Mouse (Mus musculus): ENCODE results near the gene Spo11. TPM values are rescaled to one million over a fixed set of nuclear protein-coding genes. Genes with fewer than 3 reads are reported as not detected.

Gene Spo11
- total RNA-seq, 2 experiments from 2014 or later, result 0.44 to 0.74 TPM

GRCm38 (mm10) chr2:172999630-173000284 is 22.3 kb downstream of the Spo11 start, which contains the start of gene Rae1:
TSS of gene Rae1 (plus strand) at chr2:173000117.
- DNase-seq, result peak; percentile 99
- intact Hi-C loops (cut with DNase I), result loop anchor here (2.0 to 5.0 kb wide), 3 partner anchors 47 to 522 kb away; no protein-coding TSS in a partner anchor

GRCm38 (mm10) chr2:173000285-173000652 is 22.8 kb downstream of the Spo11 start:
- intact Hi-C loops (cut with DNase I), result loop anchor here (5.0 kb wide), 1 partner anchor 87 kb away; no protein-coding TSS in a partner anchor
- DNase-seq, result peak; percentile 62

GRCm38 (mm10) chr2:173000921-173001320 is 23.4 kb downstream of the Spo11 start:
- intact Hi-C loops (cut with DNase I), result loop anchor here (5.0 kb wide), 1 partner anchor 86 kb away; no protein-coding TSS in a partner anchor
- DNase-seq, result no peak

DNA sequence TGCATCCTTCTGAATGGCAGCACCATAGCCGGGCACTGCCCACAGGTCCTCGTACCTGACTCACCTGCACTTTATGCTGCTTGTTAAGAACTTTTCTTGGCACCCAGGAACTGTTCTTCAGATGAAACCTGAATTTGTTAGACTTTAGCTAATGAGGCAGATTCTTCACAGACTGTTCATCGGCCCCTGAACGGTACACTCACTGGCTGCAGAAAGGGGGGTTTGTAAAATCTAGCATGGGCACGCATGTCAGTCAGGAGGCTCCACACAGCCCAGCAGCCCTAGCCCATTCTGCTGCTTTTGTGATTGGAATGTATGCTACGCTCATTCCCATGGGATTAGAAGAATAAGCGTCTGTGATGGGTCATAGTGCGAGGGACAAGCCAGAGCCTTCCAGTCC is 26.2 kb downstream of the Spo11 start:
- no peak for DNase-seq
- intact Hi-C loops (cut with DNase I), result loop anchor here (5.0 kb wide), 1 partner anchor 84 kb away; no protein-coding TSS in a partner anchor

- intact Hi-C loops (cut with DNase I), result no loop called here
- DNase-seq, result no peak
Measured at GRCm38 (mm10) chr2:173010220-173010717, 32.8 kb downstream of the Spo11 start.

GRCm38 (mm10) chr2:173011440-173011839 is 33.9 kb downstream of the Spo11 start:
- DNase-seq, result no peak
- intact Hi-C loops (cut with DNase I), result no loop called here

DNA sequence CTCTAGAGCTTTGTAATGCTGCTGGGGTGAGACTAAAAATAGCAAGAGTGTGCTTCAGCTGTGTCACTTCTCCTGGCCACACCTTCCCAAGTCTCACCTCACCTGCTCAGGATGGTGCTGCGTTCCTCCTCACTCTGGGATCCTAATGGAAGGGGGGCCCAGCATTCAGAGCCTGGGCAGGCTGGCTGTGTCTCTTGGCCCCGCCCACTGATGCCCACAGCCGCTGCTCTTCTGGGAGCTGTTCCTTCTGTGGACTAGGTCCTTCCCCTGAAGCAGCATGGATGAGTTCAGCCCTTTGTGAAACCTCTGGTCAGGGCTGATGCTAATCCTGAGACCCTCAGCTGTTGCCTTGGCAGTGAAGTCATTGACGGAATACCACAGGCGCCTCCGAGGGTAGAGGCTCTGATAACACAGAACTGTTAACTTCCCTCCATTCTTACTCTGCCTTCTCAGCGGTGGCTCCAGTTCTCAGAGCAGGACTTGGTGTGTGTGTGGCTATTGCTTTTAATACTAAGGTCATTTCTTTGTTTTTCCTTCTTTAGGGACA is 37.3 kb downstream of the Spo11 start:
- intact Hi-C loops (cut with DNase I), result no loop called here
- no peak for DNase-seq

GRCm38 (mm10) chr2:173017940-173018339 is 40.4 kb downstream of the Spo11 start:
- intact Hi-C loops (cut with DNase I), result no loop called here

GRCm38 (mm10) chr2:173018618-173019017 is 41.1 kb downstream of the Spo11 start:
- no peak for DNase-seq
- intact Hi-C loops (cut with DNase I), result no loop called here

More at GRCm38 (mm10) chr2:173017940-173018339, 40.4 kb downstream of the Spo11 start:
- no peak for DNase-seq

- intact Hi-C loops (cut with DNase I), result no loop called here
- no peak for DNase-seq
Measured at GRCm38 (mm10) chr2:173019322-173019721, 41.8 kb downstream of the Spo11 start.

DNA sequence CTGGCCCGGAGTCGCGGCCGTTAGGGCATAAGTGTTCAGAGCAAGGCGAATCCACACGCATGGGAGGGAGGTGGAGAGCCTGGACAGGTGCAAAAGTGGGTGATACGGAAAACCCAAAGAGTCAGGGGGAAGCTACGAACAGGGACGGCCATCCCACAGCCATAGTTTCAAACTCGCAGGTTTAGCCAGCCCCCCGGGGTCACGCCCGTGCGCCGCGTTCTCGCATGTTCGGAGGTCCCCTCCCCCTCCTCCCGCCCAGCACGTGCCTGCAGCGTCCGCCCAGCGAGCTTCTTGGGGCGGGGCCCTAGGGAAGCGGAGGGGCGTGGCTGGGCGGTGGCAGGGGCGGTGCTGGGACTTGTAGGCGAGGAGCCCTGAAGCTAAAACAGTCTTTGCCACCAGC is 42.3 kb downstream of the Spo11 start:
- intact Hi-C loops (cut with DNase I), result no loop called here
- DNase-seq, result peak; percentile 85

DNA sequence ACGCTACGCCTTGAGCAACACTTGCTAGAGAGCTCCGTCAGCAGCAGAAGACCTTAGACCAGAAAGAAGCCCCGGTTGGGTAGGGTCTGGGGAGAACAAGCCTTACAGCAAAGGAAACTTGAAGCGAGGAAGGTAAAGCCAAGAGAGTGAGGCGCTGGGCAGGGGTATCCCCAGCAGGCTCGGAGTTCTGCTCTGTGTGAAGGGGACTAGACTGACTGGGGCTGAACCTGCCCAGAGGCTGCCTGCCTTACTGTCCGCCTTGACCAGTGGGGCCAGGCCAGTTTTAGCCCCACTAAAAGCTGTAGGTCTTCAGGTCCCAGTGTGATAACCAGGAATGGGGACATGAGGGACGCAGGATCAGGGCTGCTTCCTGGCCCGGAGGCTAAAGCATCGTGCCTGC is 42.9 kb downstream of the Spo11 start, which contains the start of gene Rbm38:
Rbm38 (plus strand) TSS at position 69 of the 400 bp plus-strand sequence.
- DNase-seq, result no peak
- intact Hi-C loops (cut with DNase I), result no loop called here

- peak; percentile 96 for DNase-seq
- intact Hi-C loops (cut with DNase I), result no loop called here
Measured at GRCm38 (mm10) chr2:173021633-173022055, 44.1 kb downstream of the Spo11 start.

DNA sequence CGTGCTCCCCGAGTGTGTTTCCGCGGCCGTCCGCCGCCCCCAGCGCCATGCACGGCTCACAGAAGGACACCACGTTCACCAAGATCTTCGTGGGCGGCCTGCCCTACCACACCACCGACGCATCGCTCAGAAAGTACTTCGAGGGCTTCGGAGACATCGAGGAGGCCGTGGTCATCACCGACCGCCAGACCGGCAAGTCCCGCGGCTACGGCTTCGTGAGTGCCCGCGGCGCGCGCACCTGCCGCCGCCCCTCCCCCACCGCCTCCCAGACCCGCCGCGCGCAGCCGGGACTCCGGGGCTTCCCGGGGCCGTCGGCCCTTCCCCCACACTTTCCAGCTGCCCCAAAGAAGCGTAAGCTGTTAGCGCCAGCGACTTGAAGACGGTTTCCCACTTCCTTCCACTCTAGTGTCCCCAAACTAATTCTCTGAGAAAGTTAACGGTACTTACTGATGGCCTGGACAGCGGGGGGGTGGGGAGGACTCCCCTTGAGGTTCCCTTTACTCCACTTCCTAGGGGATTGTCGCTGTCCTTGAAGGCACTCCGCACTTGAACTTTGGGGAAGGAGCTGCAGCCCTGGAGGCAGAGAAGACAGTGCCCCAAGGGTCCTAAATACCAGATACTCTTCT is 44.7 kb downstream of the Spo11 start:
- intact Hi-C loops (cut with DNase I), result no loop called here
- DNase-seq, result peak; percentile 53

DNA sequence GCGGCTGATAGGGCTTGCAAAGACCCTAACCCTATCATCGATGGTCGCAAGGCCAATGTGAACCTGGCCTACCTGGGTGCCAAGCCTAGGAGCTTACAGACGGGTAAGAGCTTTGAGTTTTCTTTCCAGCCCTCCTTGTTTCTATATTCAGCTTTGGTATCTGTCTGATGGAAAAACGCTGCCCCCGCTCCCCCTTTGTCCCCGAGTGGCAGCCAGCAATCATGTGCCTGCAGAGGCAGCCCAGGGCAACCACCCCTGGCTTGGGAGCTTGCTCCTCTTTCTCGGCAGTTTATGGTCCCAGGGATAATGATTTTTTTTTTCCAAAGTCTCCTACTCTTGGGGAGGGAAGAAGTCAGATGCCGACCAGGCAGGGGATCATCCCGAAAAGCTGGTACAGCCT is 45.3 kb downstream of the Spo11 start:
- DNase-seq, result no peak
- intact Hi-C loops (cut with DNase I), result no loop called here

DNA sequence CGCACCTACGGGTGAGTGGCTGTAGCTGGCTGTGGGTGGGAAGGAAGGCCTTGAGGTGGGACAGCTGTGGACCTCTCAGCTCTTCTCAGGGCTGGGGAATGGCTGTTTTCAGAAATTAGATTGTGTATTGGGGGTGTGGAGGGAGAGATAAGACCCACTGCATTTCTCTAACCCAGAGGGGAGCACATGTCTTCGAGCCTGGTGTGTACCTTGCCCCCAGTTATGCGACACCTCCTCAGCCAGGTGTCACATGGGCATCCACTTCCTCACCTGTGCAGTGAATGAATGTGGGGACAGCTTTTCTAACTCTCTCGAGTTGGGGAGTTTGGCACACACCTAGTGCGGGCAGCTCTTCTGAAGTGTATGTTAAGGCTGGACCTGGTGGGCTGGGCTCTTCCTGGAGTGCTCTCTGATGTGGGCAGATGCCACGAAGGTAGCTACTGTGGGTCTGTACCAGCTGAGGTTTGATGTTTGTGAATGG is 45.9 kb downstream of the Spo11 start:
- intact Hi-C loops (cut with DNase I), result no loop called here
- no peak for DNase-seq

- intact Hi-C loops (cut with DNase I), result no loop called here
- no peak for DNase-seq
Measured at GRCm38 (mm10) chr2:173023966-173024365, 46.5 kb downstream of the Spo11 start.

DNA sequence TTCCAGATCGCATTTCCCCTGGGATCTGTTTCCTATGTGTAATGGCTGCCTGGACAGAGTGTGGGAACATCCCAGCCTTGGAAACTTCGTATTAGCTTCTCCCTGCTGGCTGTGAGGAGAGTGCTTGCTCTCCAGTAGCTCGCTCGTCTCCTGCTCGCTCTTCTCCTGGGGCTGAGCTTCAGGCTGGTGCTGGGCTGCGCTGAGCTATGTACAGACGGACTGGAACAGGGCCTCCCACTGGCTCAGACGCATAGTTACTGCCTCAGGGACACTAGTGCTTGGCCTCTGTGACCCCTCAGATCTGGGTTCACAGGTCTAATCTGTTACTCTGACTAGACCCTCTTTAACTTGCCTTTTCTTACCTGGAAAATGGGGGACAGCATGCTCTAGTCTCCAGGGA is 46.9 kb downstream of the Spo11 start:
- no peak for DNase-seq
- intact Hi-C loops (cut with DNase I), result no loop called here

- peak; percentile 62 for DNase-seq
- intact Hi-C loops (cut with DNase I), result no loop called here
Measured at GRCm38 (mm10) chr2:173024938-173025337, 47.4 kb downstream of the Spo11 start.

- intact Hi-C loops (cut with DNase I), result no loop called here
- DNase-seq, result no peak
Measured at GRCm38 (mm10) chr2:173026286-173026685, 48.8 kb downstream of the Spo11 start.

- intact Hi-C loops (cut with DNase I), result no loop called here
- DNase-seq, result no peak
Measured at GRCm38 (mm10) chr2:173026688-173027131, 49.2 kb downstream of the Spo11 start.

Data from left cerebral cortex, postnatal 4 days (tissue).